Mouse (Mus musculus) kidney, postnatal 14 days (tissue): ENCODE data around the gene Rps11.
"Not testable (repeated sequence)": the region's sequence is repeated elsewhere in the genome, so short reads cannot be mapped to it uniquely, and the experiment has no call there.

Experiments
- DNase-seq: peaks from one replicate; pipeline ENCODE4 v3.0.0; 2022; ENCODE audit warnings: mixed read lengths

Gene Rps11

GRCm38 (mm10) chr7:45124224-45125143, at the start of gene Rps11:
Rps11 (minus strand) TSS chr7:45124439.
- peak; percentile 99 for DNase-seq

GRCm38 (mm10) chr7:45173772-45174171, 49.5 kb upstream of the Rps11 start:
- DNase-seq = not testable (repeated sequence)

GRCm38 (mm10) chr7:45172974-45173373, 48.7 kb upstream of the Rps11 start:
- DNase-seq = no peak

- no peak for DNase-seq
Measured at GRCm38 (mm10) chr7:45169495-45169894, 45.3 kb upstream of the Rps11 start.

- DNase-seq = no peak
Measured at GRCm38 (mm10) chr7:45168656-45169055, 44.4 kb upstream of the Rps11 start.

GRCm38 (mm10) chr7:45167761-45168445, 43.7 kb upstream of the Rps11 start:
- no peak for DNase-seq

- no peak for DNase-seq
Measured at GRCm38 (mm10) chr7:45166950-45167401, 42.7 kb upstream of the Rps11 start.

GRCm38 (mm10) chr7:45165701-45166100, 41.5 kb upstream of the Rps11 start:
- DNase-seq = no peak

GRCm38 (mm10) chr7:45164833-45165232, 40.6 kb upstream of the Rps11 start:
- DNase-seq = no peak

- peak; percentile 60 for DNase-seq
Measured at GRCm38 (mm10) chr7:45163735-45164490, 39.7 kb upstream of the Rps11 start, which contains the start of gene Slc17a7. Slc17a7 (plus strand) TSS chr7:45163949.

- no peak for DNase-seq
Measured at GRCm38 (mm10) chr7:45162996-45163615, 38.9 kb upstream of the Rps11 start.

- no peak for DNase-seq
Measured at GRCm38 (mm10) chr7:45162551-45162950, 38.3 kb upstream of the Rps11 start.

- DNase-seq = peak; percentile 91
Measured at GRCm38 (mm10) chr7:45161612-45162473, 37.6 kb upstream of the Rps11 start.

GRCm38 (mm10) chr7:45160866-45161265, 36.6 kb upstream of the Rps11 start:
- no peak for DNase-seq

GRCm38 (mm10) chr7:45160316-45160800, 36.1 kb upstream of the Rps11 start:
- no peak for DNase-seq

GRCm38 (mm10) chr7:45158991-45159390, 34.8 kb upstream of the Rps11 start:
- DNase-seq = no peak

GRCm38 (mm10) chr7:45157459-45157858, 33.2 kb upstream of the Rps11 start:
- DNase-seq = no peak

- no peak for DNase-seq
Measured at GRCm38 (mm10) chr7:45156206-45156605, 32.0 kb upstream of the Rps11 start.

- DNase-seq = no peak
Measured at GRCm38 (mm10) chr7:45155590-45155989, 31.4 kb upstream of the Rps11 start.

GRCm38 (mm10) chr7:45154993-45155514, 30.8 kb upstream of the Rps11 start:
- DNase-seq = peak; percentile 67
